Mouse (Mus musculus) neutrophil, adult 5-6 weeks (primary cell): Measurements from ENCODE around the gene Rasgrp2. TPM values are rescaled to one million over a fixed set of nuclear protein-coding genes. Genes with fewer than 3 reads are reported as not detected.

Experiments
- ATAC-seq: fragments of 151-379, 151-347 bp; 2 replicates; pipeline ENCODE4 v1.8.0; 2017; ENCODE audit warnings: mild to moderate bottlenecking, moderate TSS enrichment; ENCODE audit not compliant: insufficient number of reproducible peaks, poor library complexity, low FRiP score, severe bottlenecking; ENCODE audit errors: extremely low read depth
- total RNA-seq: library from RNA; stranded (forward); fragments of 200-1000 nt; gene quantifications from 2 replicates; pipeline ENCODE4 v1.2.3, GENCODE M21; 2017

Gene Rasgrp2
- total RNA-seq, 1 experiment from 2014 or later, result 447 TPM

- peak; percentile 37 for ATAC-seq
Observed at GRCm38 (mm10) chr19:6401131-6401815, 2.1 kb downstream of the Rasgrp2 start.

- no peak for ATAC-seq
Observed at GRCm38 (mm10) chr19:6401951-6402350, 2.8 kb downstream of the Rasgrp2 start.

- no peak for ATAC-seq
Observed at GRCm38 (mm10) chr19:6403869-6404268, 4.7 kb downstream of the Rasgrp2 start.

GRCm38 (mm10) chr19:6405433-6405832 is 6.3 kb downstream of the Rasgrp2 start:
- no peak for ATAC-seq

- ATAC-seq, result no peak
Observed at GRCm38 (mm10) chr19:6407109-6407508, 8.0 kb downstream of the Rasgrp2 start.

- ATAC-seq, result no peak
Observed at GRCm38 (mm10) chr19:6407816-6408510, 8.8 kb downstream of the Rasgrp2 start.

GRCm38 (mm10) chr19:6408749-6409148 is 9.6 kb downstream of the Rasgrp2 start:
- ATAC-seq, result no peak

GRCm38 (mm10) chr19:6409176-6409575 is 10.0 kb downstream of the Rasgrp2 start:
- no peak for ATAC-seq

- ATAC-seq, result peak; percentile 18; the same call in 1 of the 2 replicates
Observed at GRCm38 (mm10) chr19:6409936-6410335, 10.8 kb downstream of the Rasgrp2 start.

GRCm38 (mm10) chr19:6412798-6413197 is 13.7 kb downstream of the Rasgrp2 start:
- no peak for ATAC-seq

GRCm38 (mm10) chr19:6415454-6415853 is 16.3 kb downstream of the Rasgrp2 start:
- no peak for ATAC-seq

- ATAC-seq, result no peak
Observed at GRCm38 (mm10) chr19:6416124-6416770, 17.1 kb downstream of the Rasgrp2 start.

GRCm38 (mm10) chr19:6416894-6417761 is 18.0 kb downstream of the Rasgrp2 start:
- no peak for ATAC-seq

GRCm38 (mm10) chr19:6418233-6418879 is 19.2 kb downstream of the Rasgrp2 start, which contains the start of gene Nrxn2:
Nrxn2 (plus strand) TSS chr19:6418731.
- ATAC-seq, result peak; percentile 77

GRCm38 (mm10) chr19:6418984-6419692 is 20.0 kb downstream of the Rasgrp2 start:
- no peak for ATAC-seq

- no peak for ATAC-seq
Observed at GRCm38 (mm10) chr19:6419805-6420310, 20.7 kb downstream of the Rasgrp2 start.

GRCm38 (mm10) chr19:6420481-6421210 is 21.5 kb downstream of the Rasgrp2 start:
- ATAC-seq, result no peak
